Mouse (Mus musculus) G1E (cell line): ENCODE data around the gene Dsp.

Source experiments
- CTCF ChIP-seq: IDR thresholded peaks from 2 replicates; pipeline ENCODE4 v1.5.1; 2012; ENCODE audit warnings: low read depth, low read length, inconsistent platforms, mixed read lengths
- GATA1 ChIP-seq: IDR thresholded peaks from 2 replicates; pipeline ENCODE4 v1.6.1; 2012; ENCODE audit warnings: borderline replicate concordance, low read length, inconsistent platforms, mixed read lengths
- GATA2 ChIP-seq: IDR thresholded peaks from 2 replicates; pipeline ENCODE4 v1.6.1; 2012; ENCODE audit warnings: low read depth, low read length, inconsistent platforms, borderline replicate concordance
- POLR2AphosphoS5 ChIP-seq: IDR thresholded peaks from 2 replicates; pipeline ENCODE4 v1.6.1; 2012; ENCODE audit warnings: low read depth, low read length, inconsistent platforms; ENCODE audit not compliant: insufficient replicate concordance

- no peak for TF ChIP-seq POLR2AphosphoS5
- TF ChIP-seq GATA1, result no peak
- TF ChIP-seq CTCF, result 0 out of 2 replicates have a peak, but pooled peaks have one; percentile 2
- TF ChIP-seq GATA2, result no peak
Measured at GRCm38 (mm10) chr13:38235370-38235769, 84.3 kb downstream of the Dsp start.
